Mouse (Mus musculus): Measurements from ENCODE around the gene Olfr48. TPM values are rescaled to one million over a fixed set of nuclear protein-coding genes. Genes with fewer than 3 reads are reported as not detected.

The Olfr48 gene
- not detected for total RNA-seq (2021)

DNA sequence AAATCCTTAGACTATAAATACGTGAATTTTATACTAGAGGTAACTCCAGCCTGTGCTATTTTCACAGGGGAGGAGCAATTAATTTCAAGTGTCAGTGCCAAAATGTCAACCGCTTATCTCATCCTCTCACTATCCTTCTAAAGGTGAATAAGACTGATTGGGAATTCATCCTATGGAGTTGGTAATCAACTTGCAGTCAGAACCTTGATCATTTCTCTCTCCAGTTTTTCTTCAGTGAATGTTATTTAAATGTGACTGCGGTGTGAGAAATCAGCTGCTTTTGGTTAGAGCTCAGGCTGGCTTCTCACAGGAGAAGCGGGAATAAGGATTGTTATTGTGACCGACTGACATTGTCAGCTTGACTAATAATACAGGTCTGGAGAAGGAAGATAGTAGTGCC is at the start of gene Olfr48:
Gene Olfr48, minus strand, starts transcription at position 101 of the 400 bp plus-strand sequence.
- no peak for DNase-seq
- intact Hi-C loops (cut with DNase I): no loop called here

DNA sequence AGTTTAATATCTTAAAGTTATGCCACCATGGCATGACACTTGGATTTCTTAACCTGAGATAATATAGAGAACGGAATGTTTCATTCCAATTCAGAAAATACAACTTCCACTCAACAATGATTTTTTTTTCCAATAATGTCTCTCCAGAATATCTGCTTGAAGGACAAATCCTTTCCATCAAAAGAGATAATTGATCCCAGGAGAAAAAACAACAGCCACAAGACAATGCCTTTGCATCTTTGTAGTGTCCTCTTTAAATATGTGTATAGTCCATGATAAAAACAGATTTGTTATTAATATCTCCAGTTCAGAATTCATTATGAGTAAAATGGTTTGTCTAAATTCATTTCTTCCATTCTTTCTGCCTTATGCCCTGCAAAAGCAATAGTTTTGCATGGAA is 30.1 kb upstream of the Olfr48 start, which contains the start of gene Olfr1257:
Gene Olfr1257, plus strand, starts transcription at position 301 of the 400 bp plus-strand sequence.
- intact Hi-C loops (cut with DNase I): no loop called here
- DNase-seq: no peak

DNA sequence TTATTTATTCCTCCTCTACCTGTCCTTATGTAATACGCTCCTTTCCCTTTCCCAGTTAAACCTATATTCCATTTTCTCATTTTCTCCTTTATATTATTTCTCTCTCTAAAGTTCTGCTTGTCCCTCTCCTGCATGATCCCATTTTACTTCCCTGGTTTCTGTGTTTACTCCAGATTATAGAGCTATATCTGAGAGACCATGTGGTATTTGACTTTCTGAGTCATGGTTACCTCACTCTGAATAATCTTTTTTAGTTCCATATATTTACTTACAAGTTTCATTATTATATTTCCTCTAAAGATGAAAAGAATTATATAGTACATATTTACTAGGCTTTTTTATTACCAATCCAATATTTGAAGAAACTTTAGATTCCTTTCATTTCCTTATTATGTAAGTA is 1.2 kb upstream of the Olfr48 start:
- intact Hi-C loops (cut with DNase I): no loop called here
- DNase-seq: no peak

DNA sequence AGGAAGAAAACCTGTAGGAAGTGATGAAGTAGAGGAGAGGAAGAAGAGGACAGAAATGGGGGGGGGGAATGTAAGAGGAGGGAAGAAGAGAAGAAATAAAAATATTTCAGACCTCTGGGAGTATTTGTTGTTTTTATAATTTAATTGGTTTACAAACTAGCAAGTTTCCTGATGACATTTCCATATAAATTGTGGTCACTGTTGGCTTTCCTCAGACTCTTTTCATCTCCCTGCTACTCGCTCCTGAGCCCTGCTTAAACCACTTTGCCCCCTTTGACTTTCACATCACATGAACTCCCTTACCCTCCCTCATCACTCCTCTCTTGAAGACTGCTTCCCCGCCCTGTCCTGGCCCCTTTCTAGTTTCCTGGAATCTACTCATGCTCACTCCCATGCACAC is 6.5 kb downstream of the Olfr48 start, which contains the start of gene Olfr1256:
Gene Olfr1256, minus strand, starts transcription at position 101 of the 400 bp plus-strand sequence.
- no peak for DNase-seq
- intact Hi-C loops (cut with DNase I): no loop called here

DNA sequence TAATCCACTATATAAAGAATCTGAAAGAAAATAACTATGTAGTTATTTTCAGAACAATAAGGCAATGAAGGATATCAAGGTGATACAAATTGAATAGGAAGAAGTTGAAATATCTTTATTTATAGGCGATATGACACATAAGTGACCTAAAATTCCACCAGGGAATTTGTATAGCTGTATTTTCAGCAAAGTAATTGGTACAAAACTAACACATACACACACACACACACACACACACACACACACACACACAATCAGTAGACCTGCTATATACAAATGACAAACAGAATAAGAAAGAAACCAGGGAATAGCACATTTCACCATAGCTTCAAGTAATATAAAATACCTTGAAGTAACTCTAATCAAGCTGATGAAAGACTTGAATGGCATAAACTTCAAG is 27.8 kb downstream of the Olfr48 start:
- intact Hi-C loops (cut with DNase I): no loop called here
- DNase-seq: no peak

DNA sequence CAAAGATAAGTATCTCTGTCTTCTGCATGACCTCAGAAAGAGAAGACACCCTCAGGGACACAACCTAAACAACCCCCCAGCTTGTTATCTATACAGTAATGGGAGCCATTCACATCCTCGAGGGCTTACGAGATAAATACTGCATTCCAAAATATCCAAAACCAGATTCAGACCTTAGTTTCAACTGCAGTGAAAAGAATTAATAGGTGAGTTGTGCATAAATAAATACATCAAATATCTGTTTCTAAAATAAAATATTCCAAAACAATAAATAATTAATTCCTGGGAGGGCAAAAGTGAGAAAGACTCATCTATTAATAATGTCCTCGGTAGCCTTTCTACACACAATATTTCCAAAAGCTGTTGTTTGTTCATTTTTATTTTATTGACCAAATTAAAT is 36.3 kb downstream of the Olfr48 start, which contains the start of gene Olfr1255:
Gene Olfr1255, plus strand, starts transcription at position 301 of the 400 bp plus-strand sequence.
- DNase-seq: no peak
- intact Hi-C loops (cut with DNase I): no loop called here

DNA sequence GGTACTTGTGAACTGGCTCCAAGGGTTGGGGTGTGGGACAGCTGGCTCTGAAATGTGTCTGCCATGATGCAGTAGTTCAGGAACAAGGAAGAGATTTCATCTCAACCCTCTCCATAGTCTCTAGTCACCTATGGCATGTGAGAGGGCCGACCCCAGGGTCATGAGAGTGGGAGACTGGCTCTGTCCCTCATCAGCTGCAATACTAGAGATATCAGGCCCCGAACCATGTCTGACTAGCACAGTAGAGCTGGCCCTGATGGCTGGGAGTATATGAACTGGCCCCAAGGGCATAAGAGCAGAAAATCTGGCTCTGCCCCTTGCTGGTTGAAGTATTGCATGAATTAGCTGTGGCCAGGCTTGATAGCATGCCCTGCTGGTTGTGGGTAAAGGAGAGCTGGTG is 37.3 kb downstream of the Olfr48 start:
- intact Hi-C loops (cut with DNase I): no loop called here
- no peak for DNase-seq

DNA sequence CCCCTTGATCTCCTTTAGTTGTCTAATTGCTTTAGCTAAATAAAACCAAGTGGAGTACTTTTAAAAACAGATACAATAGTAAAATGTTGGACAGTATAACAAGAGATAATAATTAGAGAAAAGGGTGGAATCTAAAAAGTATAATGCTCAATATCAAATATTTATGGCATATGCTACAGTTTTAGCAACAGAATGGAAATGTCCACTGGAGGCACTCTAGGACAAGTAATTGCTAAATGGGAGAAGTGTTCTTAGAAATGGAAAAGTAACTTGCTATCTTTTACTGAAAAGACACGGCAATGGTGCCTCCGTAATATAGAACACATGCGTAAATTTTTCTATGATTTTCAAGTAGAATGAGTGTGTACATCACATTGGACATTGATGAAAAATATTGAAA is 48.4 kb downstream of the Olfr48 start:
- no peak for DNase-seq
- intact Hi-C loops (cut with DNase I): no loop called here

DNA sequence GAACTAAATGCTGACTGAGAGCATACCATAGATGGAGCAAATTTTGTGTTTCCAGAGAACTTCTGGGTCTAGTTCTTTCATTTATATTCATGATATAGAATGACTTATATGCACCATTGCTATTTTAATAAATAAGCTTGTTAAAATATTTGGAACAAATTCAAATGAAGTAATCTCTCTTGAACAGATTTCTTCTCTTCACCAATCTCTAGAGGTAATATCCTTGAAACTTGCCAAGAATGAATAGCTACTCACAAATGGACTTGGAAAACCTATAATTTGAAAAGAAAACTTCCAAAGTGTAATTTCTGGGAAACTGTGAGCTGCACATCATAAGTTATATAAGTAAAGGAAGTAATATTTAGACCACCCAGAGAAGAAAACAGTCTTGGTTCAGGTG is 54.5 kb downstream of the Olfr48 start, which contains the start of gene Olfr1254:
Gene Olfr1254, minus strand, starts transcription at position 101 of the 400 bp plus-strand sequence.
- DNase-seq: no peak
- intact Hi-C loops (cut with DNase I): no loop called here

Other genes starting within 250 kb of the Olfr48 start
- gene Olfr1247, start 234.1 kb downstream of the Olfr48 start, total RNA-seq (2021): under 1 TPM in 1 of 2 experiments, not detected in 1; 0.03 TPM
- gene Olfr1248, start 230.0 kb downstream of the Olfr48 start, total RNA-seq (2021): not detected
- not detected for gene Olfr1249, start 213.2 kb downstream of the Olfr48 start, total RNA-seq (2021)
- not detected for gene Olfr1250, start 186.7 kb downstream of the Olfr48 start, total RNA-seq (2021)
- not detected for gene Olfr1251, start 176.3 kb downstream of the Olfr48 start, total RNA-seq (2021)
- gene Olfr1252, start 123.2 kb downstream of the Olfr48 start, total RNA-seq (2021): not detected
- gene Olfr1253, start 91.1 kb downstream of the Olfr48 start, total RNA-seq (2021): not detected
- not detected for gene Olfr1254, start 54.6 kb downstream of the Olfr48 start, total RNA-seq (2021)
- not detected for gene Olfr1255, start 36.2 kb downstream of the Olfr48 start, total RNA-seq (2021)
- gene Olfr1256, start 6.7 kb downstream of the Olfr48 start, total RNA-seq (2021): not detected
- not detected for gene Olfr1257, start 30.2 kb upstream of the Olfr48 start, total RNA-seq (2021)
- not detected for gene Olfr1258, start 79.1 kb upstream of the Olfr48 start, total RNA-seq (2021)
- gene Olfr1259, start 100.5 kb upstream of the Olfr48 start, total RNA-seq (2021): not detected
- gene Olfr1260, start 126.1 kb upstream of the Olfr48 start, total RNA-seq (2021): not detected
- gene Olfr1261, start 143.0 kb upstream of the Olfr48 start, total RNA-seq (2021): not detected
- gene Olfr1262, start 151.9 kb upstream of the Olfr48 start, total RNA-seq (2021): not detected
- gene Olfr1263, start 163.9 kb upstream of the Olfr48 start, total RNA-seq (2021): not detected
- gene Olfr1264, start 177.4 kb upstream of the Olfr48 start, total RNA-seq (2021): not detected
- not detected for gene Olfr1265, start 187.1 kb upstream of the Olfr48 start, total RNA-seq (2021)
- not detected for gene Olfr140, start 215.4 kb upstream of the Olfr48 start, total RNA-seq (2021)